Mouse (Mus musculus): ENCODE data around the gene Ppp3ca.
"Not testable (repeated sequence)": the region's sequence is repeated elsewhere in the genome, so short reads cannot be mapped to it uniquely, and the experiment has no call there.

The Ppp3ca gene

DNA sequence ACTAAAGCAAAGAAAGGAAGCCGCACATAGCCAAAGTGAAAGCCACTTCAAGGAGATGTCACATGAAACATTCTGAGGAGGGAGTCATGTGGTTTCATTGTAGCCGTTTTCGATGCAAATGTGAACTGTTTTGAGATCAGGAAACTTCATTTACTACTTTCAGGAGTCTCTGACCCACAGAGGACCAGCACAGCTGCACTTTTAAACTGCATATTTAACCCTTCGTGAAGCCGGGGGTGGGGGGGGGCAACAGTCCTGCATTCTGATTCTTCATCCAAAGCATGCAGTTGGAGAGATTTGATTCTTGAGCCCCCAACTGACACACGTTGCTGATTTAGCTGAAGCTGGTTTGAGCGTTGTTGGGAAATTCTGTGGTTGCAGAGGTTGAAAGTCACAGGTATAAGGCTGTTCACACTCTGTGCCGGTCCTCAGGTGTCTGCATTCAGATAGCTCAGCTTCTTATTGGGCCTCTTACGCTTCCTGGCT is 18.2 kb downstream of the Ppp3ca start:
- DNase-seq, result no peak

GRCm38 (mm10) chr3:136689793-136690543 is 20.0 kb downstream of the Ppp3ca start:
- DNase-seq, result no peak

DNA sequence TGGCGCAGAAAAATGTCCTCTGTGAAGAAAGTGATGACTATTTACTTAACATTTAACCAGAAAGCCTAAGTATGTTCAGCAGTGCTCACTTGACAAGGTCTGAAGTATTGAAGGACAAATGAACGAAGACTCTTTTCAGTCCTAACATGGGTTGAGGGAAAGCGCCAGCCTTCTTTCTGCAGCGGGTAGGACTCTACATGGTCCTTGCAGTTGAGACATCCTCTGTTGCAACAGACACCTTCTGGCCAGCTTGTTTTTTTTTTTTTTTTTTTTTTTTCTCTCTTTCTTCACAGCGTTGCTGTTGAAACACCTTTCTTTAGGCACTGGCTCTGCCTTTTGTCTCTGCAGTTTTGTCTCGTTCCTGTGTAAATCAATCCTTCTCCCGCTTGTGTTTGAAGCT is 22.1 kb downstream of the Ppp3ca start:
- DNase-seq, result no peak

GRCm38 (mm10) chr3:136693547-136693946 is 23.6 kb downstream of the Ppp3ca start:
- DNase-seq, result no peak

GRCm38 (mm10) chr3:136697626-136698191 is 27.8 kb downstream of the Ppp3ca start:
- DNase-seq, result no peak

- not testable (repeated sequence) for DNase-seq
Observed at GRCm38 (mm10) chr3:136699711-136700110, 29.8 kb downstream of the Ppp3ca start.

- no peak for DNase-seq
Observed at GRCm38 (mm10) chr3:136700447-136701009, 30.6 kb downstream of the Ppp3ca start.

- DNase-seq, result no peak
Observed at GRCm38 (mm10) chr3:136702861-136703260, 32.9 kb downstream of the Ppp3ca start.

DNA sequence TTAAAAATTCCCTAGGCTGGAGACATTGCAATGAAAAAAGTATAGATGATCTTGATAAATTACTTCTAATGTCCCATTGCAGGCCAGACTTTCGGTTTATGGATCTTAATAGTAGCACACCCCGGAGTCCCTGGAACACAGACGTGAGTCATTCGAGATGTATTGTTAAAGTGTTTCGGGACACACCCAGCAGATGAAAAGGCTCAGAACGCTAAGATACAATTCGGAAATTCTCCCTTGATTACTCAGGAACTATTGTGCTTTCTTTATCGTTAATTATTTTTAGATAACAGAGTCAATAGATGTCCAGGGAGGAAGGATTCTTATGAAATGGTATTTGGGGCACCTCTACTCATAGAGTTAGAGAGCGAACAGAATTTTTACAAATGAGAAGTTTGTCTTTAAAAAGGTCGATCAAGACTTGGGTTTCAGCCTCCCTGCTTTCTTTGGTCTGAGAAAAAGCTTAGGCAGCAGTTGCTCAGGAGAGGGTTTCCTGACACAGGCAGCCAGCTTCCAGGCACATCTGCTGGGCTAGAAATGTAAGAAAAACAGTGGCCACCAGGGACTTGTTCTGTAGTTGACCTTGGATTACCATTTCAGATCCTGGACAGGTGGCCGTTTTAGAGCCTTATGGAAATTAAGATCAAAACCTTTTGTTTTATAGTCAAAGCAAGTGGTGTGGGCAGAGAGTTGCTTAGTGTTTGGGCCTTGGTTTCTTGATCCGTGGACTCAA is 34.8 kb downstream of the Ppp3ca start:
- no peak for DNase-seq

DNA sequence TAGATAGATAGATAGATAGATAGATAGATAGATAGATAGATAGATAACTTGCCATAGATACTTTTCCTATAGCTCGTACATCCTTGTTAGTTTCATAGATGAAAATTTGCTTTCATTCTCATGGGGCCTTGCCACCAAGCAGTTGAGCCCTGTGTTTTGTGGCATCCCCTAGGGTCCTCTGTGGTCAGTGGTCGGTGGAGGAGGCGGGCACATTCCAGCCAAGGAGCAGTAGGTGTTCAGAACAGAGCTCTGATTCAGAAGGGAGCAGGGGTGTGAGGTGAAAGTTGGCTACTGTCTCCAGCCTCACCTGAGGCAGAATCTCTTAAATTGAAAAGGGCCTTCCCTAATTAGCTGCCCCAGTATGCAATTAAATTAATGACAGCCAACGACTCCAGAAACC is 36.1 kb downstream of the Ppp3ca start:
- no peak for DNase-seq

DNA sequence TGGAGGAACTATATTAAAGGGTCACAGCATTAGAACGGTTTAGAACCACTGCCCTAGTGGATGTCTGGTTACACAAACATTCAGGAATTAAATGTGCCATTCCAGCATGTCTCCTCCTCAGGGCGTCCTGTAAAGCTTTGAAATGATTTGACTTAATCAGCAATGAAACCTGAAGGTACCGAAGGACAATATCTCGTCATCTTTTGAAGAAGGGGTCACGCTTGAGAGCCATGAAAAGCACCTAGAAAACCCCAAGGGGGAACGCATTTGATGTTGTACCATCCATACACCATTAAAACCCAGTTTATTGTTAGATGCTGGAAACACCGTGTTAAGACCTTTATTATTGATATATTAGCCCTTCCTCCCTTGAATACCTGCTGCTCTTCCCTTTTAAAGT is 36.8 kb downstream of the Ppp3ca start:
- DNase-seq, result no peak

- DNase-seq, result no peak
Observed at GRCm38 (mm10) chr3:136707222-136708019, 37.5 kb downstream of the Ppp3ca start.

- no peak for DNase-seq
Observed at GRCm38 (mm10) chr3:136708230-136708629, 38.3 kb downstream of the Ppp3ca start.

DNA sequence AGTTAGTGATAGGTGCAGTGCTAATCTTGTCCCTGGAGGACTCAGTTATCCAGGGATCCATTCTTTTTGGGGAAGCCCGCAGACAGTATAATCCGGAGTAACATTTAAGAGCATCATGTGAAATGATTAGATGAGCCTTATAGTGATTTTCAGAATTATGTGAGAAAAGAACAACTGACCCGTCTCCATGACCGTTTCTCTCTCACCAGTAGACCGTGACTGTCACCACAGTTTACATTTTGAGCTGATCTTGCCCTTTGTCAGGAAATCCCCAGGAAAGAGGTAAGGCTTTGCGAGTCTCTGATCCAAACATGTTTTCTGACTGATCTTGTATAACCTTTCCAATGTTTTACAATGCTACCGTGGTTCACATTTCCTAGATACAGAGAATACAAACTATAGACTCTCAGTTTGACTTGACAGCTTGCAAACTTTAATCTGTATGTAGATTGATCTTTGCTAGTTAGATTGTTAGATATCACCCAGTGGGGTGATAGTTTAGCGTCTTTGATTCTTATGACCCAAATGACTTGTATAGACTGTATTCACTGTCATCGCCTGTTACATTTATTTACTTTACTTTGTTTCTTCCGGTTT is 40.5 kb downstream of the Ppp3ca start:
- no peak for DNase-seq

GRCm38 (mm10) chr3:136714307-136715039 is 44.5 kb downstream of the Ppp3ca start:
- no peak for DNase-seq

- DNase-seq, result no peak
Observed at GRCm38 (mm10) chr3:136716247-136716646, 46.3 kb downstream of the Ppp3ca start.

DNA sequence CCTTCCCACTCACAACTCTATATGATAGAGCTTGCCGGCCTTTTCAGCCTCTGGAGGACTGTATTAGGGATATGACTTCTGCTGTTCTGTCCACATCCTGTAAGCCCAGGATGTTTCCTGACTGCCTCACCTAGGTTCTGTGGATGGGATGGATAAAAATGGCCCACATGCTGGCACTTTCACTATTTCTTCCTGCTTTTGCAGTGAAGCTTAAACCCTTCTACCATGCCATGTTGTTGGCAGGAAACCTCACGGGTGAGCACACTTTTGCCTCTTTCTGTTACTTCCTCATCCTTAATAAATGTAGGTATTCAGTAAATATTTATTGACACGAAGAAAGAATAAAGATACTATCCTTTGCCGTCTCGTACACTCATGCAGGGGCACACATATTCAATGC is 48.5 kb downstream of the Ppp3ca start:
- DNase-seq, result no peak

GRCm38 (mm10) chr3:136721241-136721640 is 51.3 kb downstream of the Ppp3ca start:
- DNase-seq, result no peak

- DNase-seq, result no peak
Observed at GRCm38 (mm10) chr3:136721804-136722427, 52.0 kb downstream of the Ppp3ca start.

GRCm38 (mm10) chr3:136722493-136722892 is 52.6 kb downstream of the Ppp3ca start:
- DNase-seq, result no peak

All from kidney, postnatal 4 days (tissue).